Mouse (Mus musculus) CH12.LX (cell line): ENCODE measurements around the gene Dhrs7b. TPM values are rescaled to one million over a fixed set of nuclear protein-coding genes. Genes with fewer than 3 reads are reported as not detected.

Experiments used
- DNase-seq: peaks from one replicate; pipeline ENCODE4 v3.0.0-alpha.2; 2013; ENCODE audit errors: extremely low read depth
- H3K27ac ChIP-seq: 2 replicates; pipeline ENCODE4 v1.5.1; 2012; ENCODE audit warnings: low read depth, mild to moderate bottlenecking, control low read depth, moderate library complexity; ENCODE audit not compliant: insufficient read depth
- H3K27me3 ChIP-seq: replicated peaks from 2 replicates; pipeline ENCODE3; 2012; ENCODE audit warnings: inconsistent platforms
- H3K36me3 ChIP-seq, 2 experiments: replicated peaks in 1 of 2; 2 replicates each; pipeline versions ENCODE3 to v1.6.1; 2012; ENCODE audit warnings: inconsistent platforms in 1 of 2, low read length in 1 of 2, mild to moderate bottlenecking in 1 of 2, mixed read lengths in 1 of 2, moderate library complexity in 1 of 2; ENCODE audit not compliant: control insufficient read depth in 1 of 2, insufficient read depth in 1 of 2
- H3K4me1 ChIP-seq, 2 experiments: 2 replicates each; pipeline ENCODE4 v1.6.1; 2012; ENCODE audit warnings: inconsistent platforms in 1 of 2, moderate library complexity in 1 of 2; ENCODE audit not compliant: insufficient read depth in 2 of 2, control insufficient read depth in 1 of 2
- H3K4me2 ChIP-seq: 2 replicates; pipeline ENCODE4 v1.6.1; 2012; ENCODE audit warnings: low read depth, mild to moderate bottlenecking, control low read depth; ENCODE audit not compliant: poor library complexity, insufficient read depth, severe bottlenecking
- H3K4me3 ChIP-seq, 3 experiments: fragments of 150-350 bp in 1 of 3; sonication (generic) in 1 of 3; replicated peaks in 1 of 3; 2 replicates each; pipeline versions ENCODE3 to v1.5.1; 2011 to 2012; ENCODE audit warnings: low read depth in 2 of 3, low read length in 2 of 3, mild to moderate bottlenecking in 2 of 3, moderate library complexity in 2 of 3, control low read depth in 1 of 3, improper control_type of control experiment in 1 of 3, inconsistent platforms in 1 of 3, mixed read lengths in 1 of 3; ENCODE audit not compliant: poor library complexity in 1 of 3
- H3K79me2 ChIP-seq: replicated peaks from 2 replicates; pipeline ENCODE4 v1.6.1; 2012; ENCODE audit warnings: mild to moderate bottlenecking, moderate library complexity; ENCODE audit not compliant: control insufficient read depth, poor library complexity, insufficient read depth, severe bottlenecking; ENCODE audit errors: extremely low read depth
- H3K9ac ChIP-seq: 2 replicates; pipeline ENCODE4 v1.6.1; 2012; ENCODE audit warnings: low read depth, mild to moderate bottlenecking, control low read depth, moderate library complexity; ENCODE audit not compliant: insufficient read depth
- H3K9me3 ChIP-seq: replicated peaks from 2 replicates; pipeline ENCODE3; 2012; ENCODE audit warnings: low read length, inconsistent platforms, mixed read lengths
- CHD1 ChIP-seq: IDR thresholded peaks from 2 replicates; pipeline ENCODE4 v1.6.1; 2012; ENCODE audit warnings: low read depth, low read length, improper control_type of control experiment, inconsistent platforms
- JUND ChIP-seq: conservative IDR thresholded peaks from 2 replicates; pipeline ENCODE4 v1.6.1; 2011; ENCODE audit warnings: low read depth, low read length, improper control_type of control experiment
- RAD21 ChIP-seq: IDR thresholded peaks from 2 replicates; pipeline ENCODE4 v1.6.1; 2011; ENCODE audit warnings: low read depth, mild to moderate bottlenecking, low read length, improper control_type of control experiment, moderate library complexity
- TCF12 ChIP-seq: IDR thresholded peaks from 2 replicates; pipeline ENCODE4 v1.6.1; 2014; ENCODE audit warnings: low read depth, mild to moderate bottlenecking, inconsistent platforms, low read length, improper control_type of control experiment
- UBTF ChIP-seq: IDR thresholded peaks from 2 replicates; pipeline ENCODE4 v1.6.1; 2012; ENCODE audit warnings: low read depth, mild to moderate bottlenecking, inconsistent platforms, low read length, improper control_type of control experiment, moderate library complexity
- ZKSCAN1 ChIP-seq: IDR thresholded peaks from 2 replicates; pipeline ENCODE4 v1.6.1; 2012; ENCODE audit warnings: low read depth, inconsistent platforms, low read length, improper control_type of control experiment, borderline replicate concordance
- dilution Hi-C: fragments of 300-500 bp; cut with MboI; formaldehyde crosslinking; loops from 2 replicates; pipeline ENCODE4 v1.14.3; 2020; ENCODE audit warnings: low sequenced_read_pairs; ENCODE audit not compliant: extremely low pct_unique_long_range_greater_than_20kb, extremely low pct_ligation_motif_present
- in situ Hi-C: fragments of 300-500 bp; cut with MboI; formaldehyde crosslinking; loops from 3 replicates; pipeline ENCODE4 v1.14.3; 2019; ENCODE audit warnings: low sequenced_read_pairs, low pct_ligation_motif_present, low pct_unique_long_range_greater_than_20kb, mixed read lengths
- polyA plus RNA-seq: library from polyadenylated mRNA; unstranded; fragments of >175 nt; gene quantifications from 2 replicates; pipeline ENCODE4 v1.2.1, GENCODE M21; 2012; ENCODE audit warnings: low read depth; ENCODE audit not compliant: insufficient read length
- total RNA-seq, 2 experiments: library from RNA; depleted of rRNA; stranded (reverse); fragments of 300-350 nt in 1 of 2; fragments of >200 nt in 1 of 2; gene quantifications; 2 replicates each; pipeline ENCODE4 v1.2.3; 2012 to 2014

The Dhrs7b gene
- total and polyA plus RNA-seq, 3 experiments: 43.3 to 63.5 (median 59.2) TPM

DNA sequence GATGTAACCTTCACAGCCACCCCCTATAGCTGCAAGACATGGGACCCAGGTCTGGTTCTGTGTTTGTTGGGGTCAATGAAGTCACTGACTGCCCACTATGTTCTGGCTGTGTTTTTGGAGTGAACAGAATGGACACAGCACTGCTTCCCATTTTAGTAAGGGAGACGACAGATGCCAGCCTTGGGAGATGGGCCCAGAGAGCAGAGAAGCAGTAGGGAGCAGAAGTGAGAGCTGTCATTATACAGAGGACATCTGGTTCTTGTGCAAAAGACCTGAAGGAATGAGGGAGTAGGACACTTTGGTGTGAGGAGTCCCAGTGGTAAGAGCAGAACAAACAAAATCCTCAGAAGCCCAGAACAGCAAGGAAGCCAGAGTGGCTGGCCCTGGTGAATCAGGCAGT is 79.2 kb downstream of the Dhrs7b start:
- H3K4me3 ChIP-seq: no peak overlapping the region
- no peaks in the 10 kb centered on the region for H3K27me3 ChIP-seq
- H3K9ac ChIP-seq: no peak overlapping the region
- H3K9me3 ChIP-seq: no peaks in the 10 kb centered on the region
- no peak for DNase-seq
- TF ChIP-seq UBTF (no peak), TCF12 (no peak), ZKSCAN1 (no peak), CHD1 (no peak), JUND (no peak), RAD21 (no peak)
- in situ Hi-C loops (loop anchor here (10.0 kb wide), 1 partner anchor 135 kb away; no protein-coding TSS in a partner anchor), dilution Hi-C loops (no loop called here)
- H3K4me2 ChIP-seq: no peak overlapping the region
- no peaks in the 10 kb centered on the region for H3K79me2 ChIP-seq
- H3K4me1 ChIP-seq: peaks cover 6 to 22% of the 10 kb centered on the region in 2 experiments
- H3K36me3 ChIP-seq: peaks cover 13 to 26% of the 10 kb centered on the region in 2 experiments
- H3K27ac ChIP-seq: no peak overlapping the region

Other genes with a start within 250 kb of the Dhrs7b start
- 9.9 and 11.1 TPM in 2 replicates for gene Llgl1, start 130.9 kb upstream of the Dhrs7b start, total RNA-seq (2012; rRNA removed)
- gene Llgl1, start 130.9 kb upstream of the Dhrs7b start, total RNA-seq (2014; rRNA removed): 6.8 and 7.5 TPM in 2 replicates
- 8.8 and 9.8 TPM in 2 replicates for gene Llgl1, start 130.9 kb upstream of the Dhrs7b start, polyA plus RNA-seq
- 99.3 and 112 TPM in 2 replicates for gene Flii, start 103.4 kb upstream of the Dhrs7b start, total RNA-seq (2012; rRNA removed)
- 43.9 and 49.5 TPM in 2 replicates for gene Flii, start 103.4 kb upstream of the Dhrs7b start, total RNA-seq (2014; rRNA removed)
- 71.4 and 88.6 TPM in 2 replicates for gene Flii, start 103.4 kb upstream of the Dhrs7b start, polyA plus RNA-seq
- 12.7 and 16.3 TPM in 2 replicates for gene Mief2, start 102.2 kb upstream of the Dhrs7b start, total RNA-seq (2012; rRNA removed)
- 6.8 and 7.2 TPM in 2 replicates for gene Mief2, start 102.2 kb upstream of the Dhrs7b start, total RNA-seq (2014; rRNA removed)
- gene Mief2, start 102.2 kb upstream of the Dhrs7b start, polyA plus RNA-seq: 9.9 and 10.9 TPM in 2 replicates
- 28.8 and 28.9 TPM in 2 replicates for gene Top3a, start 53.3 kb upstream of the Dhrs7b start, total RNA-seq (2012; rRNA removed)
- 19.6 and 20.6 TPM in 2 replicates for gene Top3a, start 53.3 kb upstream of the Dhrs7b start, total RNA-seq (2014; rRNA removed)
- gene Top3a, start 53.3 kb upstream of the Dhrs7b start, polyA plus RNA-seq: 38.9 and 43.7 TPM in 2 replicates
- 22.4 and 24.6 TPM in 2 replicates for gene Smcr8, start 53.1 kb upstream of the Dhrs7b start, total RNA-seq (2012; rRNA removed)
- gene Smcr8, start 53.1 kb upstream of the Dhrs7b start, total RNA-seq (2014; rRNA removed): 8.5 and 11.0 TPM in 2 replicates
- 24.5 and 27.5 TPM in 2 replicates for gene Smcr8, start 53.1 kb upstream of the Dhrs7b start, polyA plus RNA-seq
- gene Shmt1, start 18.9 kb upstream of the Dhrs7b start, total RNA-seq (2012; rRNA removed): 136 and 189 TPM in 2 replicates
- 197 and 235 TPM in 2 replicates for gene Shmt1, start 18.9 kb upstream of the Dhrs7b start, total RNA-seq (2014; rRNA removed)
- gene Shmt1, start 18.9 kb upstream of the Dhrs7b start, polyA plus RNA-seq: 178 TPM in 2 replicates
- gene Tmem11, start 48.6 kb downstream of the Dhrs7b start, total RNA-seq (2012; rRNA removed): 83.0 and 83.6 TPM in 2 replicates
- gene Tmem11, start 48.6 kb downstream of the Dhrs7b start, total RNA-seq (2014; rRNA removed): 62.8 and 71.1 TPM in 2 replicates
- gene Tmem11, start 48.6 kb downstream of the Dhrs7b start, polyA plus RNA-seq: 112 and 117 TPM in 2 replicates
- 3.1 and 5.0 TPM in 2 replicates for gene Natd1, start 84.1 kb downstream of the Dhrs7b start, total RNA-seq (2012; rRNA removed)
- gene Natd1, start 84.1 kb downstream of the Dhrs7b start, total RNA-seq (2014; rRNA removed): 1.9 and 2.1 TPM in 2 replicates
- 4.3 and 5.2 TPM in 2 replicates for gene Natd1, start 84.1 kb downstream of the Dhrs7b start, polyA plus RNA-seq
- 35.2 and 35.5 TPM in 2 replicates for gene Map2k3, start 101.4 kb downstream of the Dhrs7b start, total RNA-seq (2012; rRNA removed)
- gene Map2k3, start 101.4 kb downstream of the Dhrs7b start, total RNA-seq (2014; rRNA removed): 11.2 and 13.7 TPM in 2 replicates
- 87.6 and 92.5 TPM in 2 replicates for gene Map2k3, start 101.4 kb downstream of the Dhrs7b start, polyA plus RNA-seq
- not detected in 2 replicates for gene Kcnj12, start 191.9 kb downstream of the Dhrs7b start, total RNA-seq (2012; rRNA removed)
- not detected in 2 replicates for gene Kcnj12, start 191.9 kb downstream of the Dhrs7b start, total RNA-seq (2014; rRNA removed)
- gene Kcnj12, start 191.9 kb downstream of the Dhrs7b start, polyA plus RNA-seq: not detected in 2 replicates